Mouse (Mus musculus) right cerebral cortex, adult 2 months (tissue): ENCODE data around the gene Fis1.
"Not testable (repeated sequence)": the region's sequence is repeated elsewhere in the genome, so short reads cannot be mapped to it uniquely, and the experiment has no call there.

ENCODE experiments used
- DNase-seq, 2 experiments: peaks; one replicate each; pipeline ENCODE4 v3.0.0; 2021 to 2022; ENCODE audit warnings: low spot score in 2 of 2

Fis1 gene

GRCm38 (mm10) chr5:136940845-136941560, 12.1 kb upstream of the Fis1 start:
- no peak for DNase-seq

- DNase-seq = no peak
Observed at GRCm38 (mm10) chr5:136942781-136943180, 10.3 kb upstream of the Fis1 start.

- DNase-seq = no peak
Observed at GRCm38 (mm10) chr5:136943382-136943781, 9.7 kb upstream of the Fis1 start.

- DNase-seq = no peak
Observed at GRCm38 (mm10) chr5:136945084-136945483, 8.0 kb upstream of the Fis1 start.

- no peak for DNase-seq
Observed at GRCm38 (mm10) chr5:136947874-136948273, 5.2 kb upstream of the Fis1 start.

- not testable (repeated sequence) for DNase-seq
Observed at GRCm38 (mm10) chr5:136949551-136950336, 3.3 kb upstream of the Fis1 start.

GRCm38 (mm10) chr5:136950521-136950920, 2.6 kb upstream of the Fis1 start:
- no peak for DNase-seq

GRCm38 (mm10) chr5:136952153-136952552, 922 bp upstream of the Fis1 start:
- no peak for DNase-seq

GRCm38 (mm10) chr5:136953440-136953951, 421 bp downstream of the Fis1 start:
- peak; percentile 38 to 43 for DNase-seq

- no peak for DNase-seq
Observed at GRCm38 (mm10) chr5:136955622-136956021, 2.5 kb downstream of the Fis1 start.

- DNase-seq = no peak
Observed at GRCm38 (mm10) chr5:136957250-136957649, 4.2 kb downstream of the Fis1 start.

- no peak for DNase-seq
Observed at GRCm38 (mm10) chr5:136958991-136959605, 6.0 kb downstream of the Fis1 start.

GRCm38 (mm10) chr5:136960053-136960452, 7.0 kb downstream of the Fis1 start:
- no peak for DNase-seq

- DNase-seq = peak in 1 of 2 experiments; percentile 25
Observed at GRCm38 (mm10) chr5:136961334-136961982, 8.4 kb downstream of the Fis1 start.

- DNase-seq = peak; percentile 89 to 95
Observed at GRCm38 (mm10) chr5:136961983-136962461, 8.9 kb downstream of the Fis1 start.

- DNase-seq = peak; percentile 77 to 81
Observed at GRCm38 (mm10) chr5:136962501-136962900, 9.4 kb downstream of the Fis1 start.

GRCm38 (mm10) chr5:136962966-136963540, 10.0 kb downstream of the Fis1 start:
- DNase-seq = no peak

- DNase-seq = no peak
Observed at GRCm38 (mm10) chr5:136965210-136965609, 12.1 kb downstream of the Fis1 start.

- no peak for DNase-seq
Observed at GRCm38 (mm10) chr5:136965686-136966085, 12.6 kb downstream of the Fis1 start.

GRCm38 (mm10) chr5:136966331-136966730, 13.3 kb downstream of the Fis1 start, which contains the start of gene Cldn15:
Gene Cldn15, plus strand, starts transcription at chr5:136966616.
- no peak for DNase-seq

- DNase-seq = no peak
Observed at GRCm38 (mm10) chr5:136966861-136967455, 13.9 kb downstream of the Fis1 start.
